Mouse (Mus musculus) brain, embryonic 14.5 days (tissue): ENCODE data around the gene Map1a. TPM values are rescaled to one million over a fixed set of nuclear protein-coding genes. Genes with fewer than 3 reads are reported as not detected.

Experiments used
- DNase-seq: peaks from one replicate; pipeline ENCODE4 v3.0.0-alpha.2; 2011; ENCODE audit warnings: low read depth
- CTCF ChIP-seq: fragments of 200-500 bp; IDR thresholded peaks from 2 replicates; pipeline ENCODE4 v1.5.1; 2012; ENCODE audit warnings: inconsistent platforms, mild to moderate bottlenecking, moderate library complexity, borderline replicate concordance; ENCODE audit not compliant: insufficient read depth, insufficient read length; ENCODE audit errors: extremely low read depth
- POLR2A ChIP-seq: fragments of 200-500 bp; IDR thresholded peaks from 2 replicates; pipeline ENCODE4 v1.6.1; 2012; ENCODE audit warnings: mild to moderate bottlenecking, inconsistent platforms, borderline replicate concordance; ENCODE audit not compliant: poor library complexity, insufficient read depth, insufficient read length, severe bottlenecking; ENCODE audit errors: extremely low read depth
- polyA plus RNA-seq: library from polyadenylated mRNA; depleted of rRNA; stranded (reverse); fragments of >200 nt; gene quantifications from 2 replicates; pipeline ENCODE4 v1.2.3, GENCODE M21; 2012; rRNA removed

Map1a gene
- polyA plus RNA-seq, 1 experiment = 23.4 TPM

GRCm38 (mm10) chr2:121316278-121316677, 26.9 kb downstream of the Map1a start:
- no peak for TF ChIP-seq POLR2A
- TF ChIP-seq CTCF = no peak
- no peak for DNase-seq

GRCm38 (mm10) chr2:121323041-121323440, 33.6 kb downstream of the Map1a start:
- DNase-seq = no peak
- no peak for TF ChIP-seq CTCF
- no peak for TF ChIP-seq POLR2A

GRCm38 (mm10) chr2:121323693-121324470, 34.5 kb downstream of the Map1a start:
- TF ChIP-seq CTCF = no peak
- no peak for TF ChIP-seq POLR2A
- DNase-seq = no peak

- TF ChIP-seq POLR2A (no peak), CTCF (no peak)
- no peak for DNase-seq
These were observed 40.1 kb downstream of the Map1a start for GRCm38 (mm10) chr2:121329492-121329891.

GRCm38 (mm10) chr2:121339057-121339456, 49.7 kb downstream of the Map1a start:
- TF ChIP-seq CTCF = no peak
- no peak for TF ChIP-seq POLR2A
- DNase-seq = no peak

- DNase-seq = no peak
- TF ChIP-seq CTCF (no peak), POLR2A (no peak)
These were observed 63.8 kb downstream of the Map1a start for GRCm38 (mm10) chr2:121353156-121353555.

GRCm38 (mm10) chr2:121354378-121354777, 65.0 kb downstream of the Map1a start:
- no peak for TF ChIP-seq CTCF
- no peak for TF ChIP-seq POLR2A
- no peak for DNase-seq

GRCm38 (mm10) chr2:121354820-121355592, 65.6 kb downstream of the Map1a start, which contains the start of gene Ppip5k1:
Ppip5k1 (minus strand) TSS chr2:121355396.
- peak; percentile 65; the same call in 1 of the 2 replicates for TF ChIP-seq POLR2A
- TF ChIP-seq CTCF = peak; percentile 97

GRCm38 (mm10) chr2:121357494-121357893, 68.1 kb downstream of the Map1a start, which contains the start of gene Ckmt1:
Ckmt1 (plus strand) TSS chr2:121357714.
- TF ChIP-seq POLR2A (no peak), CTCF (no peak)

More at GRCm38 (mm10) chr2:121354820-121355592, 65.6 kb downstream of the Map1a start, which contains the start of gene Ppip5k1:
- peak; percentile 99 for DNase-seq

GRCm38 (mm10) chr2:121357961-121358360, 68.6 kb downstream of the Map1a start:
- TF ChIP-seq CTCF = no peak
- TF ChIP-seq POLR2A = no peak
- no peak for DNase-seq

More at GRCm38 (mm10) chr2:121357494-121357893, 68.1 kb downstream of the Map1a start, which contains the start of gene Ckmt1:
- no peak for DNase-seq

GRCm38 (mm10) chr2:121358381-121358780, 69.0 kb downstream of the Map1a start:
- DNase-seq = peak; percentile 65
- TF ChIP-seq POLR2A = no peak
- TF ChIP-seq CTCF = no peak

- DNase-seq = no peak
- TF ChIP-seq CTCF (no peak), POLR2A (no peak)
These were observed 70.1 kb downstream of the Map1a start for GRCm38 (mm10) chr2:121359461-121359860.

Other genes starting within 250 kb of the Map1a start
- 0.05 TPM in 1 of 2 replicates, not detected in the other for gene Tgm5, start 203.8 kb upstream of the Map1a start, polyA plus RNA-seq
- 0.04 and 0.05 TPM in 2 replicates for gene Tgm7, start 179.8 kb upstream of the Map1a start, polyA plus RNA-seq
- gene Adal, start 149.2 kb upstream of the Map1a start, polyA plus RNA-seq = 22.8 and 24.2 TPM in 2 replicates
- 11.5 and 12.9 TPM in 2 replicates for gene Lcmt2, start 148.9 kb upstream of the Map1a start, polyA plus RNA-seq
- 50.9 and 67.7 TPM in 2 replicates for gene Tubgcp4, start 118.9 kb upstream of the Map1a start, polyA plus RNA-seq
- gene Zscan29, start 118.5 kb upstream of the Map1a start, polyA plus RNA-seq = 4.9 and 6.3 TPM in 2 replicates
- gene Trp53bp1, start 18.2 kb upstream of the Map1a start, polyA plus RNA-seq = 142 and 175 TPM in 2 replicates
- 22.1 and 25.8 TPM in 2 replicates for gene Ppip5k1, start 65.8 kb downstream of the Map1a start, polyA plus RNA-seq
- 39.0 and 49.9 TPM in 2 replicates for gene Ckmt1, start 68.1 kb downstream of the Map1a start, polyA plus RNA-seq
- 0.04 TPM in 1 of 2 replicates, not detected in the other for gene Strc, start 97.6 kb downstream of the Map1a start, polyA plus RNA-seq
- 168 and 174 TPM in 2 replicates for gene Pdia3, start 124.2 kb downstream of the Map1a start, polyA plus RNA-seq
- gene Catsper2, start 124.2 kb downstream of the Map1a start, polyA plus RNA-seq = 6.6 and 6.8 TPM in 2 replicates
- 0.25 and 0.26 TPM in 2 replicates for gene Ell3, start 154.7 kb downstream of the Map1a start, polyA plus RNA-seq
- gene Serf2, start 159.6 kb downstream of the Map1a start, polyA plus RNA-seq = 296 and 465 TPM in 2 replicates
- gene Hypk, start 163.7 kb downstream of the Map1a start, polyA plus RNA-seq = 31.6 and 32.1 TPM in 2 replicates
- gene Serinc4, start 167.2 kb downstream of the Map1a start, polyA plus RNA-seq = 4.8 and 7.9 TPM in 2 replicates
- gene Mfap1b, start 184.5 kb downstream of the Map1a start, polyA plus RNA-seq = 17.2 and 28.0 TPM in 2 replicates
- 10.8 and 18.4 TPM in 2 replicates for gene Mfap1a, start 217.1 kb downstream of the Map1a start, polyA plus RNA-seq
- 7.7 and 10.6 TPM in 2 replicates for gene Wdr76, start 217.1 kb downstream of the Map1a start, polyA plus RNA-seq